Mouse (Mus musculus): ENCODE results near the gene Mttp.

The Mttp gene

GRCm38 (mm10) chr3:138078701-138079100, 66.1 kb downstream of the Mttp start:
- DNase-seq: no peak

DNA sequence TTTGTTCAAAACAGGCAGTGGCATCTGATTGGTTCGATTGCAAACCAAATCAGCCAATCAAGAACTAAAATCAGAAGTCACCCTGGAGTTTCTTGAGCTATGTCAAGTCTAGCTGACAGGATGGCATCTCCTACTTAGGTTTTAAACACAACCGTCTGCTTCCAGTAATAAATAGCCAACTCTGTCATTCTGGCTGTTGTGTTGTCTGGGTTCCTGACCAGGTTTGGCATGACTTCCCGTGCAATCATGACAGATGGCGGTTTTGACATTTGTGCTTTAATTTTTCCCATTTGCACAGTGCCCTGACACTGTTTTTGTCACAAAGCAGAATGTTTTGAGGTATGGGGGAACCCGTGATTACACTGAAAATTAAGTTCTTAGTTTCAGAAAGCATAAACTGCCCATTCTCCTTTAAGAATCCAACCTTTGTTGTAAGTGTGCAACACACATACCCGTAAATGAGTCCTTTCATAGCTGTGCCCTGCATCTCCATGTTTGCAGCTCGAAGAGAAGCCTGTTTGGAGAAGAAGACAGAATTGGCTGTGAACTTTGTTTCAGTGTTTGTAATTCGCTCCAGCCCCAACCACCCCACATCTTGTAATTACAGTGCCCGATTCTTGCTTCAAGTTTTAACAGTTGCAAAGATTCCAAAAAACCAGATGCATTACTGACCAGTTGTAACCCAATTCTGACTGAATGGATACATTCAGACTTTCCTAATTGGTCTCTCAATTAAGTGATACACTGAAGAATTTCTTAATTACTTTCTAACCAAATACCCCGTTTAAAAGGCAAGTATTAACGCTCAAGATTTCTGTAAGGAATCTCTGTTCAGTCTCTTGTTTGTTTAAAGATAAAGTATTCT, 67.1 kb downstream of the Mttp start:
- no peak for DNase-seq

- DNase-seq: peak in 1 of 2 experiments; percentile 25
These were observed 69.6 kb downstream of the Mttp start for GRCm38 (mm10) chr3:138075209-138075608.

GRCm38 (mm10) chr3:138074214-138074613, 70.6 kb downstream of the Mttp start:
- DNase-seq: no peak

GRCm38 (mm10) chr3:138071476-138072073, 73.2 kb downstream of the Mttp start:
- DNase-seq: no peak

GRCm38 (mm10) chr3:138071004-138071403, 73.8 kb downstream of the Mttp start:
- DNase-seq: no peak

DNA sequence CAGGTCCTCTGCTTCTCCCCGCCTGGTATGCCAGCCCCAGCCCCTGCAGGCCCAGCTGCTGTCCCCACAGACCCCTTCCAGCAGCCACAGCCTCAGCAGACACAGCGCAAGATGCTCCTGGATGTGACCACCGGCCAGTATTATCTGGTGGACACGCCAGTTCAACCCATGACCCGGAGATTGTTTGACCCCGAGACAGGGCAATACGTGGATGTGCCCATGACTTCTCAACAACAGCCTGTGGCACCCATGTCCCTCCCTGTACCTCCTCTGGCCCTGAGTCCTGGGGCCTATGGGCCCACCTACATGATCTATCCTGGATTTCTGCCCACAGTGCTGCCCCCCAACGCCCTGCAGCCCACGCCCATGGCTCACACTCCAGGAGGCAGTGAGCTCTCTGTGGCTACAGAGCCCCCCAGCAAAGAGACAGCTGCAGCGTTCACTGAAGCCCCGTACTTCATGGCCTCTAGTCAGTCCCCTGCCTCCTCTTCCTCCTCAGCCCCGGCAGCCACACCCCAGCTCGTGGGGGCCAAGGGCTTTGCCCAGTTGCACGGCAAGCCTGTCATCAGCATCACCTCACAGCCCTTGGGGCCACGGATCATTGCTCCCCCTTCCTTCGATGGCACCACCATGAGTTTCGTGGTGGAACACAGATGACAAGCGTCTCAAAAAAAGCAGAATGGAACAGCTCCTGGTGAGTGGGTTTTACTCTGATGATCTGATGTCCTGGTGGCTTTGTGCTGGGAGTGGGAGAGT, 74.8 kb downstream of the Mttp start:
- DNase-seq: no peak

DNA sequence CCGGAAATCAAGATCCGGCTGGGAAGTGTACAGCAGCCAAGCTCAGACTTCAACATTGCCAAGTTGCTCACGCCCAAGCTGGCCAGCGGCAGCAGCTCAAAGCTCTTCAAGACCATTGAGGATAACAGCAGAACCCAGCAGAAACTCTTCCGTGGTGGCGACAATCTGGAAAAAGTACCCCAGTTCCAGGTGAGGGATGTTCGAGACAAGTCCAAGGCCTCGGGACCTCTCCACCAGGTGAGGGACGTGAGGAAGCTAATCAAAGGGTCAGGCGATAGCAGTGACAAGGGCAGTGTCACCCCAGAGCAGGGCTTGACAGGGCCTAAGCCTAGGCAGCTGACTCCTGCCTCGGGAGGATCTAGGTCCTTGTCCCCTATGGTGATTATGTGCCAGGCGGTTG, 76.7 kb downstream of the Mttp start:
- no peak for DNase-seq

DNA sequence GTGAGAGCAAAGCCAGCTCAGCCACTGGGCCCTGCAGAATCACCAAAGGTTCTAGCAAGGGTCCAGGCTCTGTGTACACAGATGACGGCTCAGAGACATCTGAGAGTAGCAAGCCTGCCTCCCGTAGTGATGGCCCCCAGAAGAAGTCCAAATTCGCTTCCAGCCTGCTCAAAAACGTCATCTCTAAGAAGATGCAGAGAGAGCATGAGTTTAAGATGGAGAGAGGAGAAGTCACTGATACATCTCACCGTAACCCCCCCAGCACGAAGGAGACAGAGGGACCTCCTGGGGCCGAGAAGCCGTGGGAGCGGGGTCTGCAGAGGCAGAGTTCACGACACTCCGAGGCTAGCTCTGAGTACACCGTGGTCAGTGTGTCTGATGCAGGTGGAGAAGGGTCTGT, 77.5 kb downstream of the Mttp start, which contains the start of gene Gm5105:
Gm5105 (minus strand) TSS at position 101 of the 400 bp plus-strand sequence.
- DNase-seq: no peak

DNA sequence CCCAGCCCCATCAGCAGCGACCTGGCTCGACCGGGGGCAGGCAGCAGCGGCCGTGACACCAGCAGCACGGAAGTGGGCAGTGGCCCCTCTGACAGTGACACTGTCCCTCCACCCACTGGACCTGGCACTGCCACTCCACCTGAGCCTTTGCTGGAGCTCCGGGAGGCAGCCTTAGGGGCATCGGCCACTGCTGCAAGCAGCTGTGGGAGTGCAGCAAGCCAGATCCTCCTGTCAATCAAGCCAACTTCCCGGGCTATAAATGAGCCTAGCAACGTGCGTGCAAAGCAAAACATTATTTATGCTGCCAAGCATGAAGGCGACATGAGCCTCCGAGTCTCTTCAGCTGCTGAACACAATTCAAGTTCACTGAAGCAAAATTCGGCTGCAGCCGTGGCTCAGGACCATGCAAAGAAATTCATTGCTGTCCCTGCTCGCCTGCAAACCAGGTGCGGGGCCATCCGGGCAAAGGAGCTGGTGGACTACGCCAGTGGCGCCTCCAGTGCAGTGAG, 78.4 kb downstream of the Mttp start:
- peak in 1 of 2 experiments; percentile 24 for DNase-seq

- DNase-seq: no peak
These were observed 78.8 kb downstream of the Mttp start for GRCm38 (mm10) chr3:138065930-138066329.

- no peak for DNase-seq
These were observed 79.8 kb downstream of the Mttp start, which contains the start of gene 1110002E22Rik for GRCm38 (mm10) chr3:138064732-138065645. 1110002E22Rik (plus strand) TSS chr3:138065052.

DNA sequence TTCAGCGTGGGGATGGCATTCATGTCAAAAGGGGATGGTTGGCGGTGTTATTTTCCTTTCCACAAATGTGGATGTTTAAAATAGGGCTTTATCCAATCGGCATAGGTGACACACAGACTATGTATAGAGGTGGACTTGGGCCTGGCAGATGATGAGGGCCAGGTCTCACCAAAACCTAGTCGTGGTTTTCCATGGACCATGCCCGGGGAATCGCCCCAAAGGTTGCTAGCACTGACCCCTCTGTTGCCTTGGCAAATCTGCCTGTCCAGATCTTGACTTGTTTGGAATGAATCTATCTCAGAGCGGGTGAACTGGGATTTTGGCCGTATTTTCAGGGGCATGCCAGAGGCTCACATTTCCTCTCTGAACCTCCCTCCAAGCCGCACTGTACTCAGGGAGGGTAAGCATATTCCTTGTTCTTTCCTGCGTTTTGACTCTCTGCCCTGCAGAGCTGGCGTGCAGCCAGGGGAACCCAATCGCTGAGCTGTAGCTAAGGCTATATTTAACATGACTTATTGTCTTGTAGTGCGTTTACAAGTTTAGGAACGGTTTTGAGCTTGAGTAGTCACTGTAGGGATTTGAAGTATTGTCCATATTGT, 80.9 kb downstream of the Mttp start:
- peak; percentile 35 to 69 for DNase-seq

GRCm38 (mm10) chr3:138062673-138063072, 82.1 kb downstream of the Mttp start:
- no peak for DNase-seq

DNA sequence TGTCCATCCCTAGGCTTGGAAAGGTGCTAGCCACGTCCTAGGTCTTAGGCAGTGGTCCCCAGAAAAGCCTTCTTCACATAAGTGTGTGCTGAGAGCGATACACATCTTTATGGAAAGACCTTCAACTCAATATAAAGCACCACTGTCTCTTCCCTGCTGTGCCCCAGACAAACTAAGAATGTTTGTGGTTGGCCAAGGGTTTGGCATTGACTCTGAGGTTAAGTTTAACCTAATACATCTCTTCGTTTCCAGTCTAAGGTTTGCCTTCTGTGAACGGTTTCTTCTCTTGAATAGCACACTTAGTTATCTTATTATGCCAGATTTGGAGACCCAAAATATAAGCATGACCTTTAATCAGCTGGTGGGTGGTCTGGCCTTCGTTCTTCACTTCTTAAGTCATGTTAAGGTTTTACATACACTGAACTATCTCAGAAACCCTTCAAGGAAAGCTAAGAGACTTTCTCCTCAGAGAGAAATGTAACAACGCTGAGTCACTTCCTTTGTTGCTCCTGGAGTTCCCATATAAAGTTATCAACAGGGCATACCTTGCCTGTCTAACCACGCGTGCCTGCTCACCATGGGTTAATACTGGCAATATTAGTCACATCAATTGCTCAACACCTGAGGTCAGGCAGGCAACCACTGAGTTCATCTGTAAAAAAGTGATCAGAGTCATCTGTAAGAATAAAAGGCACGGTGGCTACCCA, 83.4 kb downstream of the Mttp start:
- no peak for DNase-seq

DNA sequence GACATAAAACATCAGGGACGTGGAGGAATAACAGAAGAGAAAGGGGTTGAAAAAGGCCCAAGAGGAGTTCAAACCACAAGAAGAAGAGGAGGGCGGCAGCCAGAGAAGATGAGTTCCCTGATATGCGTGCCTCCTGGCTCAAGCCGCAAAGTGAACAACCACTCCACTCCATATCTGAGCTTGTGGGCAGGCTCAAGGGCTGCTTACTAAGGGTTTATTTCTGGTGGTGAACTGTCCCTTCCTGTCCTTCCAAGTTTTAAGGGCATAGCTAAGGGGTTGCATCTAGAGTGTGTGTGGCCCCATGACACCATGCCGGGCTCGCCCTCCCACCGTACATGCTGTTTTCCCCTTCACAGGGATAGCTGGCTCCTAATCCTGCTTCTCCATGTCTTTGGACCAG, 84.3 kb downstream of the Mttp start:
- no peak for DNase-seq

- no peak for DNase-seq
These were observed 86.5 kb downstream of the Mttp start for GRCm38 (mm10) chr3:138058226-138058625.

- peak in 1 of 2 experiments; percentile 29 for DNase-seq
These were observed 87.8 kb downstream of the Mttp start for GRCm38 (mm10) chr3:138056976-138057375.

DNA sequence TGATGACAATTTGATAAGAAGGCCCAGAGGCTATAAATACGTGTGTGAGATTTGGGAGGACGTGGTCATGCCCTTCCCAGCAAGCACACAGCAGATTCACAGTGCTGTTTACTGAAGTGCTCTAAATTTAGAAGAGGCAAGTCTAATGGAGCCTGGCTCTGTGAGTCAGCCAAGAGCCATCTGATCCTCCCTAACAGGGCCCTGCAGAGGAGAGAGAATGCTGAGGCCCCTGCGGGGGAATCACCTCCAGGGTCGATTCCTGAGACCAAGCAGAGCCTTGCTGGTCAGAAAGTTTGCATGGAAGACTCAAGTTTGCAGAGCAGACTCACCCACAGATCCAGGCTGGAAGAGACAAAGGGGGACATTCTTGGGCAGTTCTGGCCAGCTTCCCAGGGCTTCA, 90.8 kb downstream of the Mttp start:
- peak in 1 of 2 experiments; percentile 27 for DNase-seq

DNA sequence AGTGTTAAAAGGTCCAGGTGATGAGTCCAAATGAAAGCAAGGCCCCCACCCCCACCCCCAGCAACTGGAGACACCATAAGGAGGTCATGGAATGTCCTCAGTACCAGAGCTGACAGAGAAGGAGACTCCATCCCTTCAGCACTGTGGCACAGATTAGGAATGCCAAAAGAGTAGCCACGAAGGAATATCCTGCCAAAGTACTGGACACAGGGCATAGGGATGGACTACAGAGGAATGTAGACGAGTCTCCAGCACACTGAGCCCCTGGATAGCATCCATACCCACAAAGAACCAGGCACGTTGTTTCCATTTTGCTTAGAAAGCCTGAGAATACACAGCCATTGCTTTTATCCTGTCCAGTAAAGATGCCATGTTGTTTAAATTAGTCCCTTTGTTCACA, 93.3 kb downstream of the Mttp start:
- DNase-seq: no peak

- DNase-seq: no peak
These were observed 94.0 kb downstream of the Mttp start for GRCm38 (mm10) chr3:138050772-138051171.

All from lung, postnatal 4 days (tissue).